Mouse (Mus musculus): ENCODE data around the gene Cd33. TPM values are rescaled to one million over a fixed set of nuclear protein-coding genes. Genes with fewer than 3 reads are reported as not detected.

Gene Cd33
- polyA plus RNA-seq, 1 experiment from 2014 or later = 1.2 TPM

- no peak overlapping the region for H3K4me2 ChIP-seq (replicated peaks)
- no peak overlapping the region for H3K4me3 ChIP-seq
- H3K27me3 ChIP-seq = no peaks in the 10 kb centered on the region
- no peaks in the 10 kb centered on the region for H3K9me3 ChIP-seq
- WGBS = 78% methylated on average over 4 of the region's 4 CpGs
- no peak overlapping the region for H3K27ac ChIP-seq
- H3K4me1 ChIP-seq = no peaks in the 10 kb centered on the region
- H3K9ac ChIP-seq = no peak overlapping the region
- no peaks in the 10 kb centered on the region for H3K36me3 ChIP-seq
- ATAC-seq (ENCODE audit: low FRiP score, low read depth) = no peak
Measured at GRCm38 (mm10) chr7:43548206-43548605, 4.0 kb upstream of the Cd33 start.

- H3K9ac ChIP-seq = no peak overlapping the region
- no peaks in the 10 kb centered on the region for H3K4me1 ChIP-seq
- no peak overlapping the region for H3K4me3 ChIP-seq
- no peak overlapping the region for H3K4me2 ChIP-seq (replicated peaks)
- no peaks in the 10 kb centered on the region for H3K9me3 ChIP-seq
- ATAC-seq (ENCODE audit: low FRiP score, low read depth) = no peak
- no peak overlapping the region for H3K27ac ChIP-seq
- no peaks in the 10 kb centered on the region for H3K27me3 ChIP-seq
- H3K36me3 ChIP-seq = no peaks in the 10 kb centered on the region
- 32% methylated on average over 5 of the region's 5 CpGs for WGBS
Measured at GRCm38 (mm10) chr7:43547666-43548065, 3.4 kb upstream of the Cd33 start.

GRCm38 (mm10) chr7:43545656-43546545, 1.7 kb upstream of the Cd33 start:
- no peak overlapping the region for H3K27ac ChIP-seq
- 54% methylated on average over 7 of the region's 7 CpGs for WGBS
- H3K4me3 ChIP-seq = no peak overlapping the region
- H3K27me3 ChIP-seq = no peaks in the 10 kb centered on the region; the same call in 1 of the 2 replicates
- ATAC-seq (ENCODE audit: low FRiP score, low read depth) = no peak
- H3K36me3 ChIP-seq = no peaks in the 10 kb centered on the region
- H3K4me1 ChIP-seq = no peaks in the 10 kb centered on the region
- H3K4me2 ChIP-seq (replicated peaks) = no peak overlapping the region
- H3K9ac ChIP-seq = no peak overlapping the region
- no peaks in the 10 kb centered on the region for H3K9me3 ChIP-seq

DNA sequence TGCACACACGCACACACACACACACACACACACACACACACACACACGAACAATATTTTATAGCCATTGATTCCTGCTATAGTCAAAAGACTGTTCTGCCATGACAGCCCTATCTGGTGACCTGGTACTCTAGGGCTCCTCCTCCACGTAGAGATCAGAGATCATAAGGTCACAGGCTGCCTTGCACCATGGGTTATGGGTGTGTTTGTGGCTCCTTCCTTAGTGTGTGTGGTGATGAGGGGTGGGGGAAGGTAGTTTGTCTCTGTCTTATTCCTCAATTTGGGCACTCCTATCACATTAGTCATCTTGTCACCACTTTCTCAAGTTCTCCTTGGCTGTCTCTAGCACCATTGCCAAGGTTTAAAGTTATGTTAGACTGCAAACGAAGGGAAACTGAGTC, 5.7 kb downstream of the Cd33 start:
- H3K4me1 ChIP-seq = no peaks in the 10 kb centered on the region
- H3K36me3 ChIP-seq = no peaks in the 10 kb centered on the region
- ATAC-seq (ENCODE audit: low FRiP score, low read depth) = no peak
- no peak overlapping the region for H3K9ac ChIP-seq
- no peaks in the 10 kb centered on the region for H3K9me3 ChIP-seq
- no peak overlapping the region for H3K27ac ChIP-seq
- WGBS = 72% methylated on average over 4 of the region's 4 CpGs
- no peak overlapping the region for H3K4me2 ChIP-seq (replicated peaks)
- H3K4me3 ChIP-seq = no peak overlapping the region
- H3K27me3 ChIP-seq = no peaks in the 10 kb centered on the region; the same call in 1 of the 2 replicates

DNA sequence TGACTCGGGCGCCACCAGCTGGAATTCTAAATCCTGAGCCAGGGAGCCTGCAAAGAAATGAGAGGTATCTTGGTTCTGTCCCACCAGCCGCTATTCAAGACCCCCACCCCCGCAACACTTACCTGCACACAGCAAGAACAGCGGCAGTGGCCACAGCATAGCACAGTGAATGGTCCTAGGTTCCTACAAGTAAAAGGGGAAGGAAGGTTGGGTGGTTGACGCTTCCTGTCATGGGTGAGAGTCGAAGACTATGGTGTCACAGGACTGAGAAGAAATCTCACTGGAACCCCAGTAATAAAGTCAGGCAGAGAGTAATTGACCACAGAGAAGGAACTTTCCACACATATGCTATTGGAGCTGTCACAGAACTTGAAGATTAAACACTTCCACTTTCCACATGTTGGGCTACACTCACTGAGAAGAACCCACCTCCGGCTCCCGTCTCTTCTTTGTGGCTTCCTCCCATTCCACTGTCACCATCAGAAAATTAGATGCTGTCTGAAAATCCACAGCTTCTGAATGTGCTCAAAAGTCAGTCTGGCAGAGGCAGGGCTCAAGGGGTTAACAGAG, 11.2 kb downstream of the Cd33 start:
- Histone ChIP-seq H3K27ac (no peak overlapping the region), H3K27me3 (no peaks in the 10 kb centered on the region), H3K36me3 (no peaks in the 10 kb centered on the region), H3K4me3 (no peak overlapping the region), H3K4me2 (replicated peaks) (no peak overlapping the region), H3K9ac (no peak overlapping the region), H3K9me3 (no peaks in the 10 kb centered on the region), H3K4me1 (no peaks in the 10 kb centered on the region)
- no peak for ATAC-seq (ENCODE audit: low FRiP score, low read depth)
- 87% methylated on average over 9 of the region's 9 CpGs for WGBS

DNA sequence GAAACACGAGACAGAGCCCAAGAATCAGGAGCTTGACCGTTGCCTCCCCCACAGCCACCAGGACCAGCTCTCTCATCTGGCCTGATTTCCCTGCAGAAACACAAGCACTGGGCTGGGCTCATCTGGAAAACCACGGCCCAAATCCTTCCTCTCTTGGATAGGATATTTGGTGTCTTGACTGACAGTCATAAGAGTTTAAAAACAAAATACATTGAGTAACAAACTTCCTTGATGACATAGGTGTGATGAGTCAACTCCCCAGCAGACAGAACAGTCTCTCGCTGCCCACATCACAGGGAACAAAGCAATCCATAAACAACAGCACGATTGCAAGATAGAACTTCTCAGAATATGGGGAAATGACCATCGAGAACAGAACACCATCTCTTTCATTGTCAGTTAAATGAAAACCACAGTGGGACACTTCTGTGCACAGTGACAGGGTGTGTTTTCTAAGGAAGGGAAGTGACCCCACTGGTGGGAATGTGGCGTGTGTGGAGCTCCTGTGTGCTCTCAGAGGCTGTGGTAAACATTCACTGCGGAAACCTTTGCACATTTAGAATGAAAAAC, 13.9 kb downstream of the Cd33 start:
- no peak overlapping the region for H3K27ac ChIP-seq
- H3K36me3 ChIP-seq = no peaks in the 10 kb centered on the region
- H3K4me2 ChIP-seq (replicated peaks) = no peak overlapping the region
- H3K9me3 ChIP-seq = no peaks in the 10 kb centered on the region
- WGBS = 73% methylated on average over 8 of the region's 8 CpGs
- ATAC-seq (ENCODE audit: low FRiP score, low read depth) = no peak
- H3K27me3 ChIP-seq = no peaks in the 10 kb centered on the region
- H3K4me3 ChIP-seq = no peak overlapping the region
- H3K4me1 ChIP-seq = no peaks in the 10 kb centered on the region
- no peak overlapping the region for H3K9ac ChIP-seq

DNA sequence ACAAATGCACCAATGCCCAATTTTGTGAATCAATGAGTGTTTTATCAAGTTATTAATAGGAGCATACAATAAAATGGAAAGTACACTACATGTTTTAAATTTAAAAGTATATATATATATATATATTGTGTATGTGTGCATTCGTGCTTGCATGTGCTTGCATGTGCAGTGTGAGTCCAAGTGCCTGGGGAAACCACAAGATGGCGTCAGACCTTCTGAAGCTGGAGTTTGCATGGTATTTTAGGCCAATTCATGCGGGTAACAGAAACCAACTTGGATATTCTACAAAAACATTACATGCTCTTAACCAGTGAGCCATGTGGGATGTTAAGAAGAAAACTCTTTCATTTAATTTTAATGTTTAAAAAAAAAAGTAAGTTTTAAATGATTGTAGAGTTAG, 18.9 kb downstream of the Cd33 start:
- Histone ChIP-seq H3K27me3 (no peaks in the 10 kb centered on the region), H3K4me2 (replicated peaks) (no peak overlapping the region), H3K4me1 (no peaks in the 10 kb centered on the region), H3K9me3 (no peaks in the 10 kb centered on the region), H3K36me3 (no peaks in the 10 kb centered on the region), H3K27ac (no peak overlapping the region), H3K9ac (no peak overlapping the region), H3K4me3 (no peak overlapping the region)
- 51% methylated on average over 3 of the region's 3 CpGs for WGBS
- ATAC-seq (ENCODE audit: low FRiP score, low read depth) = no peak

DNA sequence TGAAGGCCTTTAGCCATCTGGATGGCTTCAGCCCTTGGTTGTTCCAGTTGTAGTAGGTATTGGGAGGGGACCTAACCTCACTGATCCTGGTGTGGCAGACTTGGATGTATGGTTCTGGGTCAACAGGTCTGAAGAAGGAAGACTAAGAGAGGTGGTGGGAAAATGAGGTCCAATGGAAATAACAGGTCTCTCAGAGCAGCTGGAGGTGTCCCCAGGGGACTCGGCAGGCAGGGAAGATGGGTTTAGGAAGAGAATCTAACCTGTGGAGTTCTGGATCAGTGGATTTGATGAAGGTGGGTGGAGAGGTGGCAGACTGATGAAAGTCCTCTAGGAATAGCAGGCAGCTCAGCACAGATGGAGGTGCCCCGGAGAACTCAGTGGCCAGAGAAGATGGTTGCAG, 21.5 kb downstream of the Cd33 start:
- Histone ChIP-seq H3K9me3 (no peaks in the 10 kb centered on the region), H3K9ac (no peak overlapping the region), H3K4me1 (no peaks in the 10 kb centered on the region), H3K27ac (no peak overlapping the region), H3K27me3 (no peaks in the 10 kb centered on the region), H3K4me3 (no peak overlapping the region), H3K4me2 (replicated peaks) (no peak overlapping the region), H3K36me3 (no peaks in the 10 kb centered on the region)
- 84% methylated on average over 2 of the region's 2 CpGs for WGBS
- no peak for ATAC-seq (ENCODE audit: low FRiP score, low read depth)

GRCm38 (mm10) chr7:43518341-43518740, 25.9 kb downstream of the Cd33 start:
- H3K9ac ChIP-seq = no peak overlapping the region
- H3K36me3 ChIP-seq = no peaks in the 10 kb centered on the region
- ATAC-seq (ENCODE audit: low FRiP score, low read depth) = no peak
- H3K4me3 ChIP-seq = no peak overlapping the region
- no peaks in the 10 kb centered on the region for H3K4me1 ChIP-seq
- no peak overlapping the region for H3K4me2 ChIP-seq (replicated peaks)
- H3K27me3 ChIP-seq = no peaks in the 10 kb centered on the region
- H3K9me3 ChIP-seq = no peaks in the 10 kb centered on the region
- H3K27ac ChIP-seq = no peak overlapping the region
- 89% methylated on average over 15 of the region's 15 CpGs for WGBS

GRCm38 (mm10) chr7:43515076-43515475, 29.2 kb downstream of the Cd33 start:
- ATAC-seq (ENCODE audit: low FRiP score, low read depth) = no peak
- 81% methylated on average over 5 of the region's 5 CpGs for WGBS
- H3K4me2 ChIP-seq (replicated peaks) = no peak overlapping the region

GRCm38 (mm10) chr7:43512519-43512918, 31.7 kb downstream of the Cd33 start:
- Histone ChIP-seq H3K36me3 (no peaks in the 10 kb centered on the region), H3K9me3 (no peaks in the 10 kb centered on the region)

More at GRCm38 (mm10) chr7:43515076-43515475, 29.2 kb downstream of the Cd33 start:
- H3K4me3 ChIP-seq = no peak overlapping the region
- H3K27me3 ChIP-seq = no peaks in the 10 kb centered on the region
- H3K36me3 ChIP-seq = no peaks in the 10 kb centered on the region
- no peaks in the 10 kb centered on the region for H3K9me3 ChIP-seq
- H3K27ac ChIP-seq = no peak overlapping the region
- H3K9ac ChIP-seq = no peak overlapping the region
- no peaks in the 10 kb centered on the region for H3K4me1 ChIP-seq

DNA sequence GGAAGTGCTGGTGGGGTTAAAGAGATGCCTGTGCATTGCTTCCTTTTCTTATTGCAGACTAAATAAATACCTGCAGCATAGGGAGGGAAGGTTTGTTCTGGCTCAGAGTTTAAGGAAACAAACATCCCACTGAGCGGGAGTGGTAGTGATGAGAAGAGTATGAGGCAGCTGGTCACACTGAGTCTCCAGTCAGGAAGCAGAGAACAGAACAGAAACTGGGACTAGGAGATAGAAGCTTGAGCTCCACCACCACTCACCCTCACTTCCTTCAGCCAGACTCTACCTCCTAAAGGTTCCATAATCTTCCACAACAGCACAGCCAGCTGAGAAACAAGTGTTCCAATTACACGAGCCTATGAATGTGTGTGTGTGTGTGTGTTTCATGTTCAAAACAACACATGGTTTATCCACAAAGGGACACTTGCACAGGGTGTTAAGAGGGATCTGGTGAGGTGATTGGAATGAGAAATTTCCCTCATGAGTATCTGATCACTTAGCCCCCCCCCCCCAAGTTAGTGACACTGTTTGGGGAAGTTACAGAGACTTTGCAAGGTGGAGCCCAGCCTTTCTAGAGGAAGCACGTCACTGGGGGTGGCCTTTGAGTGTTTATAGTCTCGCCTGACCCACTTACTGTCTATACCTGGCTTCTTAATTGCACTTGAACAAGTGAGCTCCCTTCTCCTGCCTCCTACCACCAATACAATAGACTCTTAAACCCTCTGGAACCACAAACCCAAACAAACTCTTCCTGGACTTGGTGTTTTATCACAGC, 32.3 kb downstream of the Cd33 start:
- Histone ChIP-seq H3K4me2 (replicated peaks) (no peak overlapping the region), H3K9ac (no peak overlapping the region), H3K9me3 (no peaks in the 10 kb centered on the region), H3K4me1 (no peaks in the 10 kb centered on the region), H3K27me3 (no peaks in the 10 kb centered on the region), H3K4me3 (no peak overlapping the region), H3K27ac (no peak overlapping the region), H3K36me3 (no peaks in the 10 kb centered on the region)
- WGBS = 39% methylated on average over 4 of the region's 4 CpGs
- no peak for ATAC-seq (ENCODE audit: low FRiP score, low read depth)

More at GRCm38 (mm10) chr7:43512519-43512918, 31.7 kb downstream of the Cd33 start:
- H3K9ac ChIP-seq = no peak overlapping the region
- no peaks in the 10 kb centered on the region for H3K4me1 ChIP-seq
- no peak overlapping the region for H3K4me2 ChIP-seq (replicated peaks)
- H3K4me3 ChIP-seq = no peak overlapping the region
- no peaks in the 10 kb centered on the region for H3K27me3 ChIP-seq
- 72% methylated on average over 4 of the region's 4 CpGs for WGBS
- no peak overlapping the region for H3K27ac ChIP-seq
- ATAC-seq (ENCODE audit: low FRiP score, low read depth) = no peak

All from limb, embryonic 13.5 days (tissue).